Mouse (Mus musculus) kidney, embryonic 16.5 days (tissue): ENCODE measurements around the gene Mael. TPM values are rescaled to one million over a fixed set of nuclear protein-coding genes. Genes with fewer than 3 reads are reported as not detected.

Experiments used
- ATAC-seq: fragments of 200-750 bp; cut with Nextera tagmentation; 2 replicates; pipeline ENCODE4 v1.8.0; 2017; ENCODE audit warnings: moderate TSS enrichment; ENCODE audit not compliant: low FRiP score, low TSS enrichment
- H3K27ac ChIP-seq: fragments of 300-500 bp; sonication (generic); 2 replicates; pipeline ENCODE4 v1.5.1; 2014; ENCODE audit warnings: low read length
- H3K27me3 ChIP-seq: fragments of 300-500 bp; sonication (generic); 2 replicates; pipeline ENCODE4 v1.6.1; 2014; ENCODE audit warnings: low read length, control low read depth, mixed read lengths; ENCODE audit not compliant: insufficient read depth
- H3K36me3 ChIP-seq: fragments of 300-500 bp; sonication (generic); 2 replicates; pipeline ENCODE4 v1.6.1; 2014; ENCODE audit warnings: low read length, control low read depth, mixed read lengths; ENCODE audit not compliant: insufficient read depth
- H3K4me1 ChIP-seq: fragments of 300-500 bp; sonication (generic); 2 replicates; pipeline ENCODE4 v1.6.1; 2014; ENCODE audit warnings: low read length, control low read depth, mixed read lengths; ENCODE audit not compliant: insufficient read depth
- H3K4me2 ChIP-seq: fragments of 300-500 bp; sonication (generic); replicated peaks from 2 replicates; pipeline ENCODE4 v1.6.1; 2014; ENCODE audit warnings: low read depth, low read length
- H3K4me3 ChIP-seq: fragments of 300-500 bp; sonication (generic); 2 replicates; pipeline ENCODE4 v1.5.1; 2014; ENCODE audit warnings: mild to moderate bottlenecking, low read length
- H3K9ac ChIP-seq: fragments of 300-500 bp; sonication (generic); replicated peaks from 2 replicates; pipeline ENCODE4 v1.6.1; 2014; ENCODE audit warnings: low read length
- H3K9me3 ChIP-seq: fragments of 300-500 bp; sonication (generic); 2 replicates; pipeline ENCODE4 v1.6.1; 2016; ENCODE audit warnings: low read length, control low read depth
- WGBS: fragments of 180-500 bp; shearing (Covaris S2); extraction: QIAGEN DNeasy Blood & Tissue Kit; methylation state at CpG from one replicate; pipeline ENCODE4 v1.1.7; 2014; 5-methylcytosine and 5-hydroxymethylcytosine counted together
- polyA plus RNA-seq: library from polyadenylated mRNA; unstranded; fragments of >200 nt; fragmentation: Nextera tagmentation; extraction: Ambion mirVana; gene quantifications from 2 replicates; pipeline ENCODE4 v1.2.1, GENCODE M21; 2015

The Mael gene
- polyA plus RNA-seq, 1 experiment from 2014 or later = 0.42 TPM

GRCm38 (mm10) chr1:166268218-166268617 lies 29.7 kb upstream of the Mael start:
- Histone ChIP-seq H3K4me3 (no peak overlapping the region), H3K36me3 (no peaks in the 10 kb centered on the region), H3K27ac (no peak overlapping the region), H3K27me3 (no peaks in the 10 kb centered on the region), H3K4me2 (no peak overlapping the region), H3K9me3 (no peaks in the 10 kb centered on the region), H3K4me1 (peaks cover 5% of the 10 kb centered on the region; the same call in 1 of the 2 replicates), H3K9ac (no peak overlapping the region)
- no peak for ATAC-seq
- 88% methylated on average over 5 of the region's 5 CpGs for WGBS

DNA sequence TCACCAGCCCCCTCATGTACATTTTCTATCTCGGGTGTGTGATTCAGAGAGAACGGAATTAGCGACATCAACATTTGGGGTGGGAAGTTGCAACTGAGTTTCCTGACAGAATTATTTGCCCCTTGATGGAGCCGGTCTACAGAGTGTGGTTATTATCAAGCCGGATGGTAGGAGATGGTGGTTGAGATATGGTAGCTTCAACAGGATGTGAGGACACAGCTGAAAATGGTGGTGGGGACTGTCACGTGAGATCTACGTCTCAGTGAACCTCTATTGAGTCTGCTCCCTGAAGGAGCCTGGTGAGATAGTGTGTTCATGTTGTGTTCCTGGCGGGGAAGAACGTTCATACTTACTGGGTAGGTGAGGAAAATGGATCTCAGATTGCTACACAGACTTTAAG lies 28.4 kb upstream of the Mael start:
- no peaks in the 10 kb centered on the region for H3K9me3 ChIP-seq
- peaks cover 5% of the 10 kb centered on the region; the same call in 1 of the 2 replicates for H3K4me1 ChIP-seq
- no peaks in the 10 kb centered on the region for H3K36me3 ChIP-seq
- ATAC-seq = no peak
- H3K27ac ChIP-seq = no peak overlapping the region
- no peaks in the 10 kb centered on the region for H3K27me3 ChIP-seq
- 90% methylated on average over 9 of the region's 9 CpGs for WGBS
- no peak overlapping the region for H3K4me3 ChIP-seq
- H3K4me2 ChIP-seq = no peak overlapping the region
- H3K9ac ChIP-seq = no peak overlapping the region

- Histone ChIP-seq H3K4me2 (no peak overlapping the region), H3K9me3 (no peaks in the 10 kb centered on the region), H3K36me3 (no peaks in the 10 kb centered on the region), H3K4me3 (no peak overlapping the region), H3K27ac (peak overlapping the region; percentile 81), H3K9ac (no peak overlapping the region), H3K4me1 (peaks cover 5% of the 10 kb centered on the region; the same call in 1 of the 2 replicates), H3K27me3 (no peaks in the 10 kb centered on the region)
- ATAC-seq = peak; percentile 67
- 76% methylated on average over 7 of the region's 7 CpGs for WGBS
Measured at GRCm38 (mm10) chr1:166266001-166266705, 27.6 kb upstream of the Mael start.

GRCm38 (mm10) chr1:166259526-166259925 lies 21.0 kb upstream of the Mael start:
- Histone ChIP-seq H3K4me1 (0 out of 2 replicates have a peak, but pooled peaks cover 7% of the 10 kb centered on the region), H3K27me3 (peaks cover 24% of the 10 kb centered on the region)
- no peak for ATAC-seq

DNA sequence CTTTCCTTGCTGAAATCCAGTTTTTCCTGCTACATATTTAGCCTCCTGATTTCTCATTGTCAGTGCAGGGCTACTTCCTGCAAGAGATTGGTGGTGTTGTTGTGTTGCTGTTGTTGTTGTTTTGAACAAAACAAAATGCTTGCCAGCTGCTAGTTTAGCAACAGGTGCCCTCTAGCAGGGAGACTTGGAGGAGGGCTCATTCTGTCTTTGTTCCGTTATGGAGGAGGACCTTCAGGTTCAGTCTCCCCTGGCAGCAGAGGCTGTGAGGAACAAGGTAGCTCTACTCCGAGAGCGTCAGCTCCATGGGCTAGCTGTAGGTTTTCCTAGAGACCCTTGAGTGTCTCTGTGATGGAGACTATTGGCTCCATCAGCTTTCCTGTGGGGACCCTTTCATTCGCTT lies 18.4 kb upstream of the Mael start:
- no peak overlapping the region for H3K4me2 ChIP-seq
- H3K36me3 ChIP-seq = no peaks in the 10 kb centered on the region
- no peaks in the 10 kb centered on the region for H3K9me3 ChIP-seq
- H3K9ac ChIP-seq = no peak overlapping the region
- no peak overlapping the region for H3K4me3 ChIP-seq
- H3K27me3 ChIP-seq = peaks cover 46% of the 10 kb centered on the region
- WGBS = 70% methylated on average over 4 of the region's 4 CpGs
- no peak overlapping the region for H3K27ac ChIP-seq
- ATAC-seq = no peak
- H3K4me1 ChIP-seq = peaks cover 15% of the 10 kb centered on the region

More at GRCm38 (mm10) chr1:166259526-166259925, 21.0 kb upstream of the Mael start:
- Histone ChIP-seq H3K27ac (no peak overlapping the region), H3K36me3 (no peaks in the 10 kb centered on the region), H3K4me2 (no peak overlapping the region), H3K9ac (no peak overlapping the region), H3K4me3 (no peak overlapping the region), H3K9me3 (no peaks in the 10 kb centered on the region)
- WGBS = 67% methylated on average over 6 of the region's 6 CpGs

GRCm38 (mm10) chr1:166256302-166256701 lies 17.8 kb upstream of the Mael start:
- H3K27ac ChIP-seq = no peak overlapping the region
- no peaks in the 10 kb centered on the region for H3K9me3 ChIP-seq
- no peak for ATAC-seq
- no peak overlapping the region for H3K4me3 ChIP-seq
- no peaks in the 10 kb centered on the region for H3K36me3 ChIP-seq
- H3K4me2 ChIP-seq = no peak overlapping the region
- WGBS = 16% methylated on average over 6 of the region's 6 CpGs
- H3K9ac ChIP-seq = no peak overlapping the region
- peaks cover 15% of the 10 kb centered on the region for H3K4me1 ChIP-seq
- peaks cover 49% of the 10 kb centered on the region for H3K27me3 ChIP-seq

DNA sequence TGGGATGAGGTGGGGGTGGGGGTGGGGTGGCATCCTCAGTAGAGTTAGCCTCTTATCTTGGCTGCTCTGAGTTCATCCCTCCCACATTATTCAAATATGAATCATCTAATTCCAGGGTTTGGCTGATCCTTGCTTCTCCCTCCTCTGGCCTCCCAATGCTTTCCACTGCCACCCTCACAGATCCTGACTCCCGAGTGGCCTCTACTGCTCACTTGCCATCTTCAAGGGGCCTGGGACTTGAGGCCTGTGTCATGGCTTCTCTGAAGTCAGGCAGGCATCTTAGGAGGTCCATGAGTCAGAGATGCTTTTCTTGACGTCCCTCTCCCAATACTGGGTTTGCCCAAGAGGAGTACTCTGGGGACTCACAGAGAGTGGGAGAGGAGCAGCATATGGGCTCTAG lies 17.1 kb upstream of the Mael start:
- Histone ChIP-seq H3K9me3 (no peaks in the 10 kb centered on the region), H3K27ac (no peak overlapping the region), H3K4me1 (peaks cover 15% of the 10 kb centered on the region), H3K27me3 (peaks cover 49% of the 10 kb centered on the region), H3K36me3 (no peaks in the 10 kb centered on the region), H3K4me2 (no peak overlapping the region), H3K4me3 (no peak overlapping the region), H3K9ac (no peak overlapping the region)
- 50% methylated on average over 2 of the region's 2 CpGs for WGBS
- ATAC-seq = no peak

DNA sequence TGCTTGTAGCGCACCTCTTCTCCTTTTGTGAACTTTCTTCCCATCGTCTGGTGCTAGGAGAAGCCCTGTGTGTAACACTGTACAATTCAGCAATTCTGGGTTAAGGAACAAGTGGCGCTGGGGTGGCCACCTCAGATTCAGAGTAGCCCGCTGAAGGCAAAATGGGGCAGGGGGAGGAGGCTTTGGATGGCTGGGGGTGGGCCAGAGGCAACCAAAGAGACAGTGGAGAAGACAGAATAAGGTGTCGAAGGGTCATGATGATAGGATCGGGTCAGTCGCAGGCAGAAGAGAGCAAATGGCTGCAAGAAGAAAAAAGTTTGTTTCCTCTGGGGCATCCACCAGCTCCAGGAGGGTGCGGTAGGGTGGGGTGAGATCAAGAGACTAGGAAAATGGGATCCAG lies 16.5 kb upstream of the Mael start:
- H3K36me3 ChIP-seq = no peaks in the 10 kb centered on the region
- H3K27me3 ChIP-seq = peaks cover 49% of the 10 kb centered on the region
- WGBS = 30% methylated on average over 8 of the region's 8 CpGs
- H3K9ac ChIP-seq = no peak overlapping the region
- peak overlapping the region; percentile 57 for H3K4me3 ChIP-seq
- peak overlapping the region; percentile 91 for H3K4me2 ChIP-seq
- ATAC-seq = no peak
- H3K4me1 ChIP-seq = peaks cover 15% of the 10 kb centered on the region
- H3K27ac ChIP-seq = no peak overlapping the region
- H3K9me3 ChIP-seq = no peaks in the 10 kb centered on the region

GRCm38 (mm10) chr1:166253898-166254894 lies 15.6 kb upstream of the Mael start, which contains the start of gene Ildr2:
Ildr2 (plus strand) TSS chr1:166254139.
- Histone ChIP-seq H3K4me1 (peaks cover 15% of the 10 kb centered on the region), H3K4me2 (peak within 1 kb of the TSS; percentile 91), H3K27ac (no peak within 1 kb of the TSS; the same call in 1 of the 2 replicates), H3K36me3 (no peaks in the 10 kb centered on the region), H3K27me3 (peaks cover 49% of the 10 kb centered on the region), H3K4me3 (peak within 1 kb of the TSS; percentile 57), H3K9me3 (no peaks in the 10 kb centered on the region), H3K9ac (peak within 1 kb of the TSS; percentile 69)
- under 1% methylated on average over 56 of the region's 72 CpGs for WGBS
- ATAC-seq = peak; percentile 83
